Mouse (Mus musculus) intestine, embryonic 16.5 days (tissue): Measurements from ENCODE around the gene Nt5dc3. TPM values are rescaled to one million over a fixed set of nuclear protein-coding genes. Genes with fewer than 3 reads are reported as not detected.

Experiments
- ATAC-seq: fragments of 200-750 bp; cut with Nextera tagmentation; 2 replicates; pipeline ENCODE4 v1.8.0; 2017; ENCODE audit warnings: moderate TSS enrichment, moderate library complexity
- H3K27ac ChIP-seq: fragments of 300-500 bp; sonication (generic); 2 replicates; pipeline ENCODE4 v1.5.1; 2014; ENCODE audit warnings: mild to moderate bottlenecking, low read length
- H3K27me3 ChIP-seq: fragments of 300-500 bp; sonication (generic); replicated peaks from 2 replicates; pipeline ENCODE4 v1.6.1; 2014; ENCODE audit warnings: low read length, control low read depth, mixed read lengths; ENCODE audit not compliant: control insufficient read depth, insufficient read depth
- H3K36me3 ChIP-seq: fragments of 300-500 bp; sonication (generic); 2 replicates; pipeline ENCODE4 v1.6.1; 2014; ENCODE audit warnings: low read length, control low read depth; ENCODE audit not compliant: control insufficient read depth, insufficient read depth
- H3K4me1 ChIP-seq: fragments of 300-500 bp; sonication (generic); 2 replicates; pipeline ENCODE4 v1.6.1; 2014; ENCODE audit warnings: low read length, control low read depth, mixed read lengths; ENCODE audit not compliant: control insufficient read depth, insufficient read depth
- H3K4me2 ChIP-seq: fragments of 300-500 bp; sonication (generic); 2 replicates; pipeline ENCODE4 v1.6.1; 2014; ENCODE audit warnings: low read depth, low read length, control low read depth
- H3K4me3 ChIP-seq: fragments of 300-500 bp; sonication (generic); 2 replicates; pipeline ENCODE4 v1.5.1; 2014; ENCODE audit warnings: mild to moderate bottlenecking, low read length
- H3K9ac ChIP-seq: fragments of 300-500 bp; sonication (generic); 2 replicates; pipeline ENCODE4 v1.6.1; 2014; ENCODE audit warnings: low read depth, low read length
- H3K9me3 ChIP-seq: fragments of 300-500 bp; sonication (generic); 2 replicates; pipeline ENCODE4 v1.6.1; 2016; ENCODE audit warnings: low read length, control low read depth; ENCODE audit not compliant: control insufficient read depth
- WGBS: fragments of 180-500 bp; shearing (Covaris S2); extraction: QIAGEN DNeasy Blood & Tissue Kit; methylation state at CpG from one replicate; pipeline ENCODE4 v1.1.7; 2014; 5-methylcytosine and 5-hydroxymethylcytosine counted together
- polyA plus RNA-seq: library from polyadenylated mRNA; unstranded; fragments of >200 nt; fragmentation: Nextera tagmentation; extraction: Ambion mirVana; gene quantifications from 2 replicates; pipeline ENCODE4 v1.2.1, GENCODE M21; 2015

Gene Nt5dc3
- polyA plus RNA-seq, 1 experiment from 2014 or later, result 0.91 TPM

DNA sequence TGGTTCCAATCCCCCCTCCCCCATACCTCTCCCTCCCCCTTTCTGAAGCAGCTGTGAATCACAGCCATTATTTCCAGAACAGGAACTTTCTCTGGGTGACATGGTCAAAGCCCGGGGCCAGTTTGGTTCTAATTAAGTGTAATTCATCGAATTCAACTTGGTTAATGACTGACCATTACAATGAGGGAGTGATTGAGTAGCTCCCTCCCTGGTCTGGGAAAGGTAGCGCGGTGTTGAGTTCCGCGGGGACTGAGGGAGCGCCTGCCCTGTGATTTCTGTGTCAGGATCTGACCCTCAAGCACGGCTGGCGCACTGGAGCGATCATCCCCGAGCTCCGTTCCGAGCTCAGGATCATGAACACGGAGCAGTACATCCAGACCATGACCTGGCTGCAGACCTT lies 46.1 kb downstream of the Nt5dc3 start:
- H3K27me3 ChIP-seq, result no peaks in the 10 kb centered on the region
- no peaks in the 10 kb centered on the region for H3K9me3 ChIP-seq
- WGBS, result 77% methylated on average over 14 of the region's 14 CpGs
- no peak overlapping the region for H3K9ac ChIP-seq
- no peak overlapping the region for H3K27ac ChIP-seq
- H3K36me3 ChIP-seq, result no peaks in the 10 kb centered on the region
- no peak overlapping the region for H3K4me3 ChIP-seq
- no peak for ATAC-seq
- H3K4me1 ChIP-seq, result 0 out of 2 replicates have a peak, but pooled peaks cover 2% of the 10 kb centered on the region
- no peak overlapping the region for H3K4me2 ChIP-seq

DNA sequence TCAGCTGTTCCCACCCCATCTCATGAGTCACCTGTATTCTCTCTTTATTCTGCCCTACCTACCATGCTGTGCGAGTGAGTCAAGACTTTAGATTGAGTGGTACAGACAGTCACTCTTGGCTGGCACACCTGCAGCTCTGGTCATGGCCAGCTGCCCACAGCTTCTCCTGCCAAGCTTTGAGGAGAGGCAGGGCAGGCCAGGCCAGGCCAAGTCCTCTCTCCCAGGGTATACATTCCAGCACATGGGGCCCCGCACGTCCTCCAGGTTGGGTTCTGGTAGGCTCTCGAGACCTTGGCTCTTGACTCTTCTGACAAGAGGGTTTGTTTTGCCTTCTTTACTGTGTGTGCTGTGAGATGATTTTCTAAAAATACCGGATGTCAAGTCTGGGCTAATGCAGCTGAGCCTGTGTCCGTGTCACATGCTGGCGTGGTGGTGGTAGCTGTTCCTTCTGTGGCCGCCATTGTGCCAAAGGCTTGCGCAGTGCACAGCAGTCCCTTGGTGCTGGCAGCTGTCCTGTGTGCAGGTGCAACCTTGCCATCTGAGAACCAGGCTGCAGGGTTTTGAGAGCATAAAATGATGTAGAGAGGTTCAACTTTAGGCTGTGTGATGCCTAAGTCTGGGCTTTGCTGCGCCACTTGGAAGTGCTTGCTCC lies 47.2 kb downstream of the Nt5dc3 start:
- 90% methylated on average over 10 of the region's 10 CpGs for WGBS
- Histone ChIP-seq H3K36me3 (no peaks in the 10 kb centered on the region), H3K9ac (no peak overlapping the region), H3K4me2 (no peak overlapping the region), H3K9me3 (no peaks in the 10 kb centered on the region), H3K27me3 (no peaks in the 10 kb centered on the region), H3K4me3 (no peak overlapping the region), H3K27ac (no peak overlapping the region), H3K4me1 (no peaks in the 10 kb centered on the region)
- no peak; the same call in 1 of the 2 replicates for ATAC-seq

GRCm38 (mm10) chr10:86826929-86827328 lies 48.1 kb downstream of the Nt5dc3 start:
- Histone ChIP-seq H3K9me3 (no peaks in the 10 kb centered on the region), H3K4me1 (no peaks in the 10 kb centered on the region), H3K27me3 (no peaks in the 10 kb centered on the region), H3K9ac (no peak overlapping the region), H3K4me2 (no peak overlapping the region), H3K4me3 (no peak overlapping the region), H3K27ac (no peak overlapping the region), H3K36me3 (no peaks in the 10 kb centered on the region)
- WGBS, result 81% methylated on average over 3 of the region's 3 CpGs
- ATAC-seq, result no peak

GRCm38 (mm10) chr10:86828221-86829135 lies 49.7 kb downstream of the Nt5dc3 start:
- Histone ChIP-seq H3K4me1 (no peaks in the 10 kb centered on the region), H3K27me3 (no peaks in the 10 kb centered on the region), H3K36me3 (no peaks in the 10 kb centered on the region), H3K4me2 (no peak overlapping the region), H3K9me3 (no peaks in the 10 kb centered on the region), H3K4me3 (no peak overlapping the region), H3K9ac (no peak overlapping the region), H3K27ac (no peak overlapping the region)
- no peak for ATAC-seq
- 87% methylated on average over 15 of the region's 15 CpGs for WGBS

- no peak overlapping the region for H3K9ac ChIP-seq
- H3K4me1 ChIP-seq, result no peaks in the 10 kb centered on the region
- no peaks in the 10 kb centered on the region for H3K27me3 ChIP-seq
- no peak overlapping the region for H3K4me3 ChIP-seq
- H3K36me3 ChIP-seq, result no peaks in the 10 kb centered on the region
- no peaks in the 10 kb centered on the region for H3K9me3 ChIP-seq
- no peak for ATAC-seq
- H3K4me2 ChIP-seq, result no peak overlapping the region
- H3K27ac ChIP-seq, result no peak overlapping the region
- 96% methylated on average over 2 of the region's 2 CpGs for WGBS
These were observed 50.7 kb downstream of the Nt5dc3 start for GRCm38 (mm10) chr10:86829515-86829914.

- H3K27ac ChIP-seq, result no peak overlapping the region
- no peak for ATAC-seq
- H3K4me2 ChIP-seq, result no peak overlapping the region
- H3K9me3 ChIP-seq, result no peaks in the 10 kb centered on the region
- no peaks in the 10 kb centered on the region for H3K36me3 ChIP-seq
- H3K4me1 ChIP-seq, result no peaks in the 10 kb centered on the region
- H3K27me3 ChIP-seq, result no peaks in the 10 kb centered on the region
- WGBS, result 85% methylated on average over 4 of the region's 4 CpGs
- H3K4me3 ChIP-seq, result no peak overlapping the region
- no peak overlapping the region for H3K9ac ChIP-seq
These were observed 58.0 kb downstream of the Nt5dc3 start for GRCm38 (mm10) chr10:86836784-86837183.

GRCm38 (mm10) chr10:86838827-86839226 lies 60.0 kb downstream of the Nt5dc3 start:
- no peak overlapping the region for H3K9ac ChIP-seq
- H3K4me2 ChIP-seq, result no peak overlapping the region
- 85% methylated on average over 6 of the region's 6 CpGs for WGBS
- no peaks in the 10 kb centered on the region for H3K27me3 ChIP-seq
- H3K36me3 ChIP-seq, result no peaks in the 10 kb centered on the region
- H3K27ac ChIP-seq, result no peak overlapping the region
- no peaks in the 10 kb centered on the region for H3K9me3 ChIP-seq
- no peak for ATAC-seq
- no peaks in the 10 kb centered on the region for H3K4me1 ChIP-seq
- no peak overlapping the region for H3K4me3 ChIP-seq

- Histone ChIP-seq H3K9me3 (no peaks in the 10 kb centered on the region), H3K4me2 (no peak overlapping the region), H3K27ac (no peak overlapping the region), H3K36me3 (no peaks in the 10 kb centered on the region), H3K27me3 (no peaks in the 10 kb centered on the region), H3K9ac (no peak overlapping the region), H3K4me3 (no peak overlapping the region), H3K4me1 (no peaks in the 10 kb centered on the region)
- WGBS, result 58% methylated on average over 5 of the region's 5 CpGs
- ATAC-seq, result no peak
These were observed 63.9 kb downstream of the Nt5dc3 start for GRCm38 (mm10) chr10:86842659-86843058.

DNA sequence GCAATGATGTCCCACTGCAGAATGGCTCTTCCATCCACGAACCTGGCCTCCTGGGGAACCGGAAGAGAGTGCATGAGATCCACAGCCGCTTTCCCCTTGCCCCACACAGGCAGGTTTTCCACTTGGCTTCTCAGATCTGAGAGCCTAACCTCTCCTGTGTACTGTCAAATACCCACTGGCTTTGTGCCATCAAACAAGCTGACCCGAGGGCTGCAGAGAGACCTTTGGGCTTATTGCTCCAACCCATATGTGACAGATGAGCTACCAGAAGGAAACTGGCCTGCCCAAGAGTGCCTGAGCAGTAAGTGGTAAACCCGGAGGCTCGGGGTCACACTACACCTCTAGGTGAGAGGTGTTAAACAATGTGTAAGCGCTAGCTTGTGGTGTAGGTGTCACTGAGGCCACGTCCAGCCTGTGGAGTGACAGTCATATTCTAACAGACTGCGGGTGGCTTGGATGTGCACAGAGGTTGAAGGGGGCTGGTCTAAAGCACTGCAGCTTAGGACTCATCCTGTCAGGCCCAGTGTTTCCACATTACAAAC lies 68.2 kb downstream of the Nt5dc3 start:
- no peak overlapping the region for H3K9ac ChIP-seq
- H3K4me2 ChIP-seq, result no peak overlapping the region
- H3K36me3 ChIP-seq, result no peaks in the 10 kb centered on the region
- no peaks in the 10 kb centered on the region for H3K27me3 ChIP-seq
- no peaks in the 10 kb centered on the region for H3K9me3 ChIP-seq
- no peaks in the 10 kb centered on the region for H3K4me1 ChIP-seq
- ATAC-seq, result no peak
- WGBS, result 68% methylated on average over 9 of the region's 9 CpGs
- no peak overlapping the region for H3K27ac ChIP-seq
- no peak overlapping the region for H3K4me3 ChIP-seq
